In genomic region chr9:75559512-75560012, GRCm38 (mm10) we compare ENCODE assay signal across 7 mouse cellular contexts. TPM values are rescaled to one million over a fixed set of nuclear protein-coding genes. Genes with fewer than 3 reads are reported as not detected.
A peak's percentile ranks its signal among the peaks of the same experiment; 100 is the strongest.
DNase-seq lines count a peak whose midpoint lies in the region; ATAC-seq lines count a peak whose summit lies in the region.

Gene Tmod3 (minus strand): TSS chr9:75559657.

- DNase-seq in adrenal gland, adult 2 months: peak; percentile 96
- DNase-seq in embryo, embryonic 11.5 days (ENCODE audit: low read depth, low spot score): peak; percentile 90
- DNase-seq in gastrocnemius, postnatal 36 days: peak; percentile 91 to 96
- peak; percentile 90 to 93 for DNase-seq in left cerebral cortex, postnatal 36 days (ENCODE audit: low spot score in 2 of 2)
- peak; percentile 100 for DNase-seq in midbrain, embryonic 11.5 days (ENCODE audit: low spot score, missing footprints)
- DNase-seq in skeletal muscle tissue, adult 2 months (ENCODE audit: low read depth, low spot score): peak; percentile 85

- WGBS in intestine, embryonic 16.5 days: 2% methylated on average over 21 of the region's 21 CpGs
- WGBS in midbrain, embryonic 11.5 days: 3% methylated on average over 21 of the region's 21 CpGs

- peak within 1 kb of the TSS; percentile 96 for H3K4me3 ChIP-seq in intestine, embryonic 16.5 days (ENCODE audit: low read length)
- H3K4me3 ChIP-seq in midbrain, embryonic 11.5 days (ENCODE audit: low read depth, low read length): peak within 1 kb of the TSS; percentile 62

- no peaks in the 10 kb centered on the region for H3K27me3 ChIP-seq in intestine, embryonic 16.5 days (replicated peaks; ENCODE audit: control insufficient read depth, insufficient read depth, low read length)
- H3K27me3 ChIP-seq in midbrain, embryonic 11.5 days (ENCODE audit: control insufficient read depth, insufficient read depth, low read length): no peaks in the 10 kb centered on the region

- H3K4me1 ChIP-seq in intestine, embryonic 16.5 days (ENCODE audit: control insufficient read depth, insufficient read depth, low read length): peaks cover 11% of the 10 kb centered on the region
- H3K4me1 ChIP-seq in midbrain, embryonic 11.5 days (ENCODE audit: control insufficient read depth, insufficient read depth, low read length): no peaks in the 10 kb centered on the region; the same call in 1 of the 2 replicates

- H3K9me3 ChIP-seq in intestine, embryonic 16.5 days (ENCODE audit: control insufficient read depth, low read length): no peaks in the 10 kb centered on the region
- H3K9me3 ChIP-seq in midbrain, embryonic 11.5 days (ENCODE audit: control insufficient read depth, low read length): no peaks in the 10 kb centered on the region

- peak within 1 kb of the TSS; percentile 73 for H3K4me2 ChIP-seq in intestine, embryonic 16.5 days (ENCODE audit: low read depth, low read length)
- H3K4me2 ChIP-seq in midbrain, embryonic 11.5 days: peak within 1 kb of the TSS; percentile 66

- peak; percentile 97 for ATAC-seq in intestine, embryonic 16.5 days
- peak; percentile 99 for ATAC-seq in midbrain, embryonic 11.5 days (ENCODE audit: low FRiP score)

- H3K9ac ChIP-seq in intestine, embryonic 16.5 days (ENCODE audit: low read depth, low read length): peak within 1 kb of the TSS; percentile 90
- peak within 1 kb of the TSS; percentile 69 for H3K9ac ChIP-seq in midbrain, embryonic 11.5 days (ENCODE audit: low read length)

- peak within 1 kb of the TSS; percentile 95 for H3K27ac ChIP-seq in intestine, embryonic 16.5 days (ENCODE audit: low read length)
- peak within 1 kb of the TSS; percentile 45; the same call in 1 of the 2 replicates for H3K27ac ChIP-seq in midbrain, embryonic 11.5 days (ENCODE audit: low read depth, low read length)

- intact Hi-C loops in gastrocnemius, postnatal 36 days (cut with DNase I): loop anchor here (5.0 kb wide), 1 partner anchor 37 kb away; no protein-coding TSS in a partner anchor
- intact Hi-C loops in left cerebral cortex, postnatal 36 days (cut with DNase I): no loop called here

- H3K36me3 ChIP-seq in intestine, embryonic 16.5 days (ENCODE audit: control insufficient read depth, insufficient read depth, low read length): no peaks in the 10 kb centered on the region
- H3K36me3 ChIP-seq in midbrain, embryonic 11.5 days (ENCODE audit: control insufficient read depth, insufficient read depth, low read length): no peaks in the 10 kb centered on the region

RNA-seq across cellular contexts. Expression of gene Tmod3, which starts in this region (rescaled TPM):
- 10 to 100 TPM; 58.6 to 63.1 TPM for total RNA-seq in adrenal gland, adult 2 months (2021)
- polyA plus RNA-seq in adrenal gland, adult 2 months (2012; rRNA removed): 4.7 and 4.8 TPM in 2 replicates
- 10 to 100 TPM; 16.2 to 22.0 TPM for total RNA-seq in gastrocnemius, postnatal 36 days (2021)
- 102 and 104 TPM in 2 replicates for polyA plus RNA-seq in intestine, embryonic 16.5 days (2015; fragmentation: Nextera tagmentation; extraction: Ambion mirVana)
- total RNA-seq in left cerebral cortex, postnatal 36 days (2021): 10 to 100 TPM; 48.6 to 50.7 TPM
- polyA plus RNA-seq in midbrain, embryonic 11.5 days (2014; fragmentation: Nextera tagmentation; extraction: Ambion mirVana): 97.4 and 105 TPM in 2 replicates

Comparison
In these comparisons a context has a peak if more than half of its experiments do, and no peak if none do; other contexts are left out.
1. Peak in every context shown above with its lines: DNase-seq, ATAC-seq, H3K4me3 ChIP-seq and H3K27ac ChIP-seq.
2. RNA of gene Tmod3 (polyA plus RNA-seq): 102 to 104 TPM in intestine, embryonic 16.5 days and 97.4 to 105 TPM in midbrain, embryonic 11.5 days; 4.7 to 4.8 TPM in adrenal gland, adult 2 months; every median in the first group is over 10 times any median in the second.